In genomic region chr17:71348188-71348587, GRCm38 (mm10) we compare ENCODE assay signal across 22 mouse cellular contexts. TPM values are rescaled to one million over a fixed set of nuclear protein-coding genes. Genes with fewer than 3 reads are reported as not detected.
DNase-seq lines count a peak whose midpoint lies in the region; ATAC-seq and TF ChIP-seq lines count a peak whose summit lies in the region.
"Had no signal": no experiment of that assay in that cellular context is flagged by ENCODE, and none has a peak within 500 bp of the region (broad histone marks: within the 10 kb centered on the region; RNA-seq: fewer than 3 reads in every experiment).

No protein-coding gene starts in this region.

- no peaks in the 10 kb centered on the region for H3K27me3 ChIP-seq in liver, postnatal 0 days (ENCODE audit: insufficient read depth, low read length)
- H3K27me3 ChIP-seq: embryonic facial prominence, embryonic 12.5 days; forebrain, embryonic 12.5 days had no signal

- H3K9me3 ChIP-seq in liver, postnatal 0 days (ENCODE audit: low read length): no peaks in the 10 kb centered on the region
- H3K9me3 ChIP-seq: embryonic facial prominence, embryonic 10.5 days; embryonic facial prominence, embryonic 12.5 days; forebrain, embryonic 10.5 days; forebrain, embryonic 12.5 days had no signal

- TF ChIP-seq CTCF in liver, postnatal 0 days (IDR thresholded peaks at IDR 0.05; ENCODE audit: low read depth): no peak

- no peak for TF ChIP-seq EP300 in liver, postnatal 0 days (IDR thresholded peaks at IDR 0.05; ENCODE audit: low read depth)

- no peak overlapping the region for H3K4me3 ChIP-seq in liver, postnatal 0 days (ENCODE audit: low read depth, low read length)
- H3K4me3 ChIP-seq: embryonic facial prominence, embryonic 10.5 days; embryonic facial prominence, embryonic 12.5 days; forebrain, embryonic 10.5 days; forebrain, embryonic 12.5 days had no signal

- intact Hi-C loops in heart, postnatal 10 days (cut with DNase I): no loop called here
- intact Hi-C loops in heart, postnatal 25 days (cut with DNase I): no loop called here

- peaks cover 65% of the 10 kb centered on the region for H3K36me3 ChIP-seq in liver, postnatal 0 days (replicated peaks; ENCODE audit: insufficient read depth, low read length)

- no peak overlapping the region for H3K9ac ChIP-seq in liver, postnatal 0 days (replicated peaks)
- H3K9ac ChIP-seq: embryonic facial prominence, embryonic 12.5 days; forebrain, embryonic 12.5 days had no signal

- DNase-seq in heart, postnatal 10 days: peak; percentile 17 to 19
- DNase-seq in heart, postnatal 25 days (ENCODE audit: low spot score): no peak
- no peak for DNase-seq in liver, postnatal 0 days
- no peak for DNase-seq in liver
- peak; percentile 68 for DNase-seq in adipocyte (ENCODE audit: low spot score)
- DNase-seq in fat pad, adult 2 months (ENCODE audit: extremely low read depth, low read depth, low spot score): peak; percentile 23
- no peak for DNase-seq in thymus, postnatal 14 days
- no peak for DNase-seq in kidney, adult 9 months
- DNase-seq: adrenal gland, adult 8-10 months; adrenal gland, postnatal 14 days; adrenal gland, postnatal 36 days; cerebellum, adult 11-12 months; cerebellum, adult 2 months; cerebellum, adult 9-10 months; cerebellum, postnatal 10 days; cerebellum, postnatal 25 days had no signal

- no peak overlapping the region for H3K27ac ChIP-seq in liver, postnatal 0 days (ENCODE audit: low read depth)
- H3K27ac ChIP-seq: embryonic facial prominence, embryonic 10.5 days; embryonic facial prominence, embryonic 12.5 days; forebrain, embryonic 10.5 days; forebrain, embryonic 12.5 days had no signal

- ATAC-seq in liver, postnatal 0 days: peak; percentile 55; the same call in 1 of the 2 replicates
- ATAC-seq: forebrain, embryonic 14.5 days; forebrain, embryonic 16.5 days had no signal

- H3K4me2 ChIP-seq in liver, postnatal 0 days (ENCODE audit: low read depth, low read length): no peak overlapping the region
- H3K4me2 ChIP-seq: embryonic facial prominence, embryonic 12.5 days; forebrain, embryonic 12.5 days had no signal

- H3K4me1 ChIP-seq in liver, postnatal 0 days (ENCODE audit: insufficient read depth): no peaks in the 10 kb centered on the region
- H3K4me1 ChIP-seq: embryonic facial prominence, embryonic 12.5 days; forebrain, embryonic 10.5 days; forebrain, embryonic 12.5 days had no signal

- WGBS in liver, postnatal 0 days (ENCODE audit: insufficient replicate concordance): 88% methylated on average over 3 of the region's 3 CpGs

RNA-seq across cellular contexts. Expression of gene Emilin2, which starts 36.4 kb away (rescaled TPM):
- 100 to 1,000 TPM; 185 to 196 TPM for total RNA-seq in heart, postnatal 10 days (2021)
- total RNA-seq in heart, postnatal 25 days (2021): 10 to 100 TPM; 64.3 to 73.1 TPM
- 10.0 and 12.0 TPM in 2 replicates for polyA plus RNA-seq in liver, postnatal 0 days (2015; fragmentation: Nextera tagmentation; extraction: Ambion mirVana)

Comparison
In these comparisons a context has a peak if more than half of its experiments do, and no peak if none do; other contexts are left out.
1. DNase-seq: peak in heart, postnatal 10 days (2 of 2), adipocyte (single experiment) and fat pad, adult 2 months (single experiment); none in heart, postnatal 25 days (single experiment), liver, postnatal 0 days (single experiment), liver (single experiment), thymus, postnatal 14 days (single experiment) and kidney, adult 9 months (single experiment).